Mouse (Mus musculus) gastrocnemius, postnatal 10 days (tissue): ENCODE measurements around the gene Fstl4. TPM values are rescaled to one million over a fixed set of nuclear protein-coding genes. Genes with fewer than 3 reads are reported as not detected.

Experiments used
- DNase-seq: peaks from one replicate; pipeline ENCODE4 v3.0.0; 2021; ENCODE audit warnings: mixed read lengths
- total RNA-seq, 2 experiments: library from RNA; stranded (reverse); gene quantifications; 2 replicates each; pipeline ENCODE4 v1.2.3; 2021

The Fstl4 gene
- total RNA-seq, 2 experiments from 2014 or later = 0.05 to 0.20 TPM

GRCm38 (mm10) chr11:53233590-53233989 lies 469.2 kb downstream of the Fstl4 start:
- DNase-seq = no peak
